Mouse (Mus musculus) regulatory T cell (primary cell): ENCODE results near the gene Serpinb6b.

Source experiments
- in situ Hi-C: fragments of 300-600 bp; cut with MboI, MseI; formaldehyde crosslinking; loops from one replicate; pipeline ENCODE4 v1.15.1; 2025; ENCODE audit warnings: high pct_unique_total_duplicates

The Serpinb6b gene

DNA sequence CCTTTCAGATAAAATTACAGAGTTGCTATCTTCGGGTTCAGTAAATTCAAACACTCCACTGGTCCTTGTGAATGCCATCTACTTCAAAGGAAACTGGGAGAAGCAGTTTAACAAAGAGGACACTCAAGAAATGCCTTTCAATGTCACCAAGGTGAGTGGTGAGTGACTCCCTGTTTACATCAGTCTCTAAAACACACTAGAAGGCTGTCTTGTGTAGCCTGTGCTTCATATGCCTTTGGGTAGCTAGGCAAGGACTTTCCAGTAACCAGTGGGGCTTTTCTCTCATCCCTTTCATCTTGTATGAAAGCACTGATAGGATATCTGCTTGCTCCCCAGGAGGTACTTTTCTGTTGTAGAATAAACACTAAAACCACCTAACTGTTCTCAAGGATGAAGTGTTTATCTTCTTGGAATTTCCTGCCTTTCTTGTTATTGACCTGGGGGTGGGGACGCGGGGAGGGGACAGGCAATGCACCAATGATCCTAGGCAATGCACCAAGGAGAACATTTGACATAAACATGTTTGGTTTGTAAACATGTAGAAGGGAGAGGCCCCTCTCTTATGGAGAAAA, 10.0 kb downstream of the Serpinb6b start:
- in situ Hi-C loops: no loop called here

DNA sequence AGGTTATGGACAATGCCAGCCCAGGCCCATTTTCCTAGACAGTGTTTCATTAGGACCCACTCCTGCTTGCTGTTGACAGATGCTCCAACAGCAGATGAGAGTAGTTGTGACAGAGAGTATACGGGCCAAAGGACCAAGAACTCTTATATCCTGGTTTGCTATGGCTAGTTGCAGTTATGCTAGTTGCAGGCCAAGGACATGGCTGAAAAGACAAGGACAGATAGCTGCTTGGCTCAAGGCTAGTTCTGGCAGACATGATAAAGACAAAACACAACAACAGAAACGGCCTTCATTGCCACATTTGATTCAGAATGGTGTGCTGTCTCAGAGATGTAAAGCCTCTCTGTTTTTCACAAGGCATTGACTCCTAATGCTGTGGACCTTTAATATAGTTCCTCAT, 10.7 kb downstream of the Serpinb6b start:
- in situ Hi-C loops: no loop called here

DNA sequence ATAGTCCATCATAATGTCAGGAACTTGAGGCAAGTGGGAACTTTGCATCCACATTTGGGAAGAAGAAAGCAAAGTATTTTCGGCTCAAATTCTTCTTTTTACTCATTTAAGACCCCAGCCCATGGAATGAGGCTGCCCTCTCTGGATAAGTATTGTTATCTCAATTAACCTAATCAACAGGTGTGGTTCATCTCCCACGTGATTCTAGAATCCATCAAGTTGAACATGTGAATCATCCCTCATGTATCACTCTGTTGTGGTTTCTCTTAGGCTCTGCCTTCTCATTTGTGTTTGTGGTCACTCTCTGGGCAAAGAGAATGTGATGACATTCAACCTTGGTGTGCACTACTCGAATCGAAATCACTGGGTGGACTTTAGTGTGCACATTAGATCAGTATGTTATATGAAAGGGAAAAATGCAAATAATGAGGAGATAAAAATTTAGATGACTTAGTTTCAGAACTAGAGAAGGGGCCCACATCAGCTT, 17.6 kb downstream of the Serpinb6b start:
- in situ Hi-C loops: no loop called here

DNA sequence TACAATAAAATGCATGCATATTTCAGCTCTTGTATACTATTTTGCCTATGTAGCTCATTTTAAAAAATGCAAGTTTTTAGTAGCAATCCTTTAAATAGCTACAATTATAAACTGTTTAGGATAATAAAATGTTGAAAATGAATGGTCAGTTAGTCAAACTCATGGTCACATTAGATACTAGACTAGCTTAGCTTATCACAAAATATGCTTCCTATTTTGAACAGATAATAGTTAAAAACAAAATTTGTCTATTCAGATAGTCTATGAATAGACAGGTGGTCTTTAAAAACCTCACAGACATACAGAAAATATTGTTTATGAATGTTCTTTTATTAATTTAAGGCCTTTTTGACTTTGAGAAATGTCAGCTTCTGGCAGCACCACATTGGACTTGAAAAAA, 21.2 kb downstream of the Serpinb6b start:
- in situ Hi-C loops: no loop called here

DNA sequence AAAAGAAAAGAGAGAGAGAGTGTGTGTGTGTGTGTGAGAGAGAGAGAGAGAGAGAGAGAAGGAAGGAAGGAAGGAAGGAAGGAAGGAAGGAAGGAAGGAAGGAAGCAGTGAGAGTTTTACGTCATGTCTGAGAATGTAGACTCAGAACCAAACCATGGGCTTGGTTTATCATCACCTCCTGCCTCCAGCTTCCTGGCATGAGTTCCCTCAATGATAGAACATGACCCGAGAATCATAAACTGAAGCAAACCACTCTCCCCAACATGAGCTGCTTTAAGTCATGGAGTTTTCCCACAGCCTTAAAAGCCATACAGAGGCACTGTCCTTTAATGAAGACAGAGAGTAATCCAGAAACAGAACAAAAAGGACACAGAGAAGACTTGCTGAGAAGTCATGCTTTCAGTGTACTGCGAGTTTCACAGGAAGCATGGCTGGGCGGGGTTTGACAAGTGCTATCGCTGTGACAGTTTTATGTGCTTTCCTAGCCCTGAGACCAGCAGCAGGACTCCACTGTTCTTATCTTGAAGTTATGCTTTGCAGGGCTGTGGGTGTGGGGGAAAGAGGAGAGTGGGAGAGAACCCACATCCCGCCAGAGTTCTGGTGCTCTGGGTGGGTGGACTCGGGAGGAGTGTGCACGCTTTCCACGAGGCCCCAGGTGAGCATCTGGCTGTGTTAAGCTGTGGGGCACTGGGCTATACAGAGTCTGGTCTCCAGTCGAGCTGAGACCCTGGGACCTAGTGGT, 28.3 kb downstream of the Serpinb6b start:
- in situ Hi-C loops: no loop called here

DNA sequence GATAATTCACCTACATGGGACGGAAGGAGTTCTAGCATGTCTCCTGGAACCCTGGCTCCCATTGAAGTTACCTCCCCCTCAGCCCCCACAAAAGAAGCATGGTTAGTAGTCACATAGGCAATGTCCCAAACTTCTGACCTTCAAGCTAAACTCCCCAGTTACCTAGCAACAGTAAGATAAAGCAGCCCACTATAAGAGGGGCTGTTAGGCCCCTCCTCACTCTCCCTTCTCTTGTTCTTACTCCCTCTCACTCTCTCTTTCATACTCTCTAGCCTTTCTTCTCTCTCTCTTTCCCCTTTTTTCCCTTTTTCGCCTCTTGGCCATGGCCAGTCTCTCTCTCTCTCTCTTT, 28.9 kb downstream of the Serpinb6b start:
- in situ Hi-C loops: no loop called here

DNA sequence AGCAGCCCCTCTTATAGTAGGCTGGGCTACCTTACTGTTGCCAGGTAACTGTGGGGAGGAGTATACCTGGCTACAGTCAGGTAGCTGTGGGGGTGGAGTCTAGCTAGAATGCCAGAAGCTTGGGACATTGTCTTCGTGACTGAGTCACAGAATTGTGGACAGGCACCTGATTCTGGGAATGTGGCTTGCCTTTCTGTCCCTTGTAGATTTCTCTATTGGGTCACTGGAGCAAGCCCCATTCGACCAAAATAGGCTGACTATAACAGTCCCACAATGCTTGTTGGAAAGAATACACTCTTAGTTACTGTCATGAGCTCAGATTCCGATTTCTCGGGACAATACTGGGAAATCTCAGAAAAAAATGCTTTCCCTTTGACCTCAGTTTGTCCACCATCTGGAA, 30.0 kb downstream of the Serpinb6b start:
- in situ Hi-C loops: no loop called here

DNA sequence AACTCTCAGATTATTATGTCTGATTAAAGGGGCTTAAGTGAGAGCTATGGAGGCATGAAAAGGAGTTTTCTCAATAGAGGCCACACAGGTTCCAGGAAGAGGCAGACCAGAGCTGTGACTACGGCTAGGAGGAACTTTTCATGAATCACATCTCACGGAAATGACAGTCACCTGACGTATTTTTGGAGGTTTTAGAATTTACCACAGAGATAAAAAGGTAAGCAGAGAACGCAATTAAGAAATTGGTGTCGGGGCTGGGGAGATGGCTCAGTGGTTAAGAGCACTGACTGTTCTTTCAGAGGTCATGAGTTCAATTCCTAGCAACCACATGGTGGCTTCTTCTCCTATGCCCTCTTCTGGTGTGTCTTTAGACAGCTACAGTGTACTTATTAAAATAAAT, 36.3 kb downstream of the Serpinb6b start:
- in situ Hi-C loops: no loop called here

DNA sequence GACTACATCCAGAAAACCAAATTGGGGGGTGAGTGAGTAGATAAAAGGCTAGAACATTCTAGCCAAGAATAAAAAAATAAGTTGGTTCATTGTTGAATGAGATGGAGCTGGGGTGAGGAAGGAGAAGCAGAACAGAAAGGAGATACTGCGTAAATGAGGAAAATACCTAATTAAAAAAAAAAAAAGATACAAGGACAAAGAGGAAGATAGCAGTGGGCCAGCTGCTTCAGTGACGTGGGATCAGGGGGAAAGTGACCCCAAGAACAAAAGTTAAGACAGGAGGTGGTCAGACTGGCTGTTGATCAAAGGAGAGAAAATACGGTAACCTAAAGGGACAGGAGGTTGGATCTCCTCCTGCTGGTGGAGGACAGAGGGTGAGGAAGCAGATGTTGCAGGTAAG, 37.9 kb downstream of the Serpinb6b start, which contains the start of gene Serpinb9:
TSS of gene Serpinb9 (plus strand) at position 301 of the 400 bp plus-strand sequence.
- in situ Hi-C loops: no loop called here

DNA sequence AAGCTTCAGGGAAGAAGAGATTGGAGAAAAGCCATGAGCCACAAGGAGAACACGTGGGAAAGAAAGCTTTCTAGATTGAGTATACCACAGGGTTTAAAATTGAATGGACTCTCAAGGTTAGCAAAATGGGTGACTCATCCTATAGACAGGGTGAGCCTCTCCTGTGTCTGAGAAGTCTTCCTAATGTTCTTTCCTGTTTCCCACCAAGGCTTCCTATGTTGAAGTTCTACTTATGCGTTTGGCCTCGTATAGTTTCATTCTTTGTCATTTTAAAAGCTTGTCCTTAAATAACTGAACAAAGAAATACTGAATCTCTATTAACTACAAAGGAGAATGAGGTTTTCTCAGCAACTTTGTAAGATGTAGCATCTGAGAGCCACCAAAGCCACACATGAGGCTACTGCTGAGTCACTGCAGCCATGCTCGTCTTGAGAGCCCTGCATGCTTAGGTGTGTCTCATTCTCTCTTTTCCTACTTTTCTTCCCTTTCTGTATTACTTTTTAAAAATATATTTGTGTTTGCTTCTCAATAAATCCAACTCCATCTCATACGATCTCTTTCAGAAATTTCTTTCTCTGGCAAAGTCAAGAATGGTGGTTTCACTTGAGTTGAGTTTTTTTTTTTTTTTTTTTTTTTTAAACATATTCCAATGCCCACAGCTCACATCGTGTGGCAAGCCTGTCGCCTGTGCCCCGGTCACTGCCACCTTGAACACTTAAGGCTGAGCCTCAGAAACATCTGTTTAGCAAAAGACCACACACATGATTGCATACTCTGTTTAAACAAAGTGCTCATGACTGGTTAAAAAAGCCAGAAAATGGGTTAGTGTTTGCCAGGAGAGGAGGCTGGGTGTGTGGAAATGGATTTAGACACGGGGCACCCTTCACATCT, 38.8 kb downstream of the Serpinb6b start:
- in situ Hi-C loops: no loop called here

DNA sequence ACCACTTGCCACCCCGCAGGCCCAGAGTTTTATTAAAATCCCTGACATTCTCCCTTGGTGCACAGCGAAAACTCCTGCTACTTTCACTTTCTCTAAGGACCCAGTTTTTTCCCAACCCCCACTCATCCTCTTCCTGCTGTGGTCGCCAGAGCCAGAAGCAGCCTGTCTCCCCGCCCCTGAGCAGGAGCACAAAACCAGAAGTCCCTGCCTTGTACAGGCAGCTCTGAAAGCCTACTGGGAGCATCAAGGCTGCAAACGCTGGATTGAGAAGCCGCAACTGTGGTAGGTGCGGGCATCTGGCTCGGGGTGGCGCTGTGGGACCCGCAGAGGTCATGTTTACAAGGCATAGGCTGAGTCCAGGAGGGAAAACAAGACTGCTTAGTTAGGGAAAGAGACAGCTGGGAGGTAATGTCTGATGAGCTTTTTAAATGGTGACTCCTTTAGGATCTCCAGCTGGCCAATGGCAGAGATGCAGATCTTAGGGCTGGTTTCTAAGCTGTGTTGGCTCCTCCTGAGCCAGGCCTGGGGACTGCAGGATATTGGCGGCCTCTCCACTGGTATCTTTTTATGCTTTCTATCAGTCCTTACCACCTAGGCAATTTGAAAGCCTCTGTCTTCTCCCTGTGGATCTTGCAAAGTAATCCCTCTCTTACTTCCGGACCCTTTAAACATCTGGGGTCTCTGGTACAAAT, 39.6 kb downstream of the Serpinb6b start:
- in situ Hi-C loops: loop anchor here (5.0 kb wide), 2 partner anchors 68 to 97 kb away; no protein-coding TSS in a partner anchor

DNA sequence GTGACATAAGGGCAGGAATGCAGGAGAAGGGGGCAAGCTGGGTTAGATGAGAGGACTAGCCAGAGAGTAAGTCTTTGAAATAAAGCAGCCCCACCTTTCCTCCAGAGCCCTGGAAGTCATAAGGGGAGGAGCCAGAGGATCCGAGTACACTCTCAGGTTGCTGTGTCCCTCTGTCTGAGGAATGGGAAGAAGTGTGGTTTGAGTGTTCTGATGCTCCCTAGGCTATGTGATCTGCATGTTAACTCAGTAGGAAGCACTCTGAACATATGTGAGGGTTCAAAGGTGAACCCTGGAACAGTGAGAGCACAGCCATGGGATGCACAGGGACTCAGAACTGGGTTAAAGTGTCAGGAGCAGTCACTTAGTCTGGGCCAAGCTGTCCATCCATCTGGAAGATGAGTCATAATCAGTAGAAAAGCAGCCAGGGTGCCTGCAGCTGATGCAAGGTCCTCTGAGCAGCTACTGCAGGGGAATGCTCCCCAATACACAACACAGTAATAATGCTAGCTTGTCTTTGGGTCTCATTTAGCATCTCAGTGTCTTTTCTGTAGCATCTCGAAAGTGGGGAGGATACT, 40.6 kb downstream of the Serpinb6b start:
- in situ Hi-C loops: loop anchor here (5.0 kb wide), 2 partner anchors 67 to 98 kb away; no protein-coding TSS in a partner anchor

DNA sequence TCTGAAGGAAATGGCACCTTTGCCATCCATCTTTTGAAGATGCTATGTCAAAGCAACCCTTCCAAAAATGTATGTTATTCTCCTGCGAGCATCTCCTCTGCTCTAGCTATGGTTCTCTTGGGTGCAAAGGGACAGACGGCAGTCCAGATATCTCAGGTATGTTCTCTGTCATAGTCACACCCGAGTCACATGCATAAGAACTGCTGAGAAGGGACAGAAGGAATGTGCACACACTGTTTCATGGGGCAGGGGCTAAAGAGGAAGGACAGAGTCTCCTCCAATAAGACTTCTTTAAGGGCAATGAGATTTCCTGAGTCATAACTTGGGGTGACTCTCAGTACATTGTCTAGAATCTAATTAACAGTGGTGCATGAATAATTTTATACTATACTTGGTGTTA, 41.5 kb downstream of the Serpinb6b start:
- in situ Hi-C loops: loop anchor here (5.0 kb wide), 2 partner anchors 66 to 99 kb away; no protein-coding TSS in a partner anchor

DNA sequence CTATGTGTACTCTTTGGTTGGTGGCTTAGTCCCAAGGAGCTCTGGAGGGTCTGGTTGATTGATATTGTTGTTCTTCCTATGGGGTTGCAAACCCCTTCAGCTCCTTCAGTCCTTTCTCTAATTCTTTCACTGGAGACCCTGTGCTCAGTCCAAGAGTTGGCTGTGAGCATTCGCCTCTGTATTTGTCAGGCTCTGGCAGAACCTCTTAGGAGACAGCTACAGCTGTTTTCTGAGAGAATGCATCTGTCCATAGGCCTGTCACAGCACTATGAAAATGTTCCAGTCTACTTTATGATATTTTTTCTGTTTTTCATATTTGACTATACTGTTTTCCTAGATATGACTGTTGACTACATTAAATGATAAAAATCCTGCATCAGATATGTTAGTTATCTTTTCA, 47.4 kb downstream of the Serpinb6b start:
- in situ Hi-C loops: no loop called here

DNA sequence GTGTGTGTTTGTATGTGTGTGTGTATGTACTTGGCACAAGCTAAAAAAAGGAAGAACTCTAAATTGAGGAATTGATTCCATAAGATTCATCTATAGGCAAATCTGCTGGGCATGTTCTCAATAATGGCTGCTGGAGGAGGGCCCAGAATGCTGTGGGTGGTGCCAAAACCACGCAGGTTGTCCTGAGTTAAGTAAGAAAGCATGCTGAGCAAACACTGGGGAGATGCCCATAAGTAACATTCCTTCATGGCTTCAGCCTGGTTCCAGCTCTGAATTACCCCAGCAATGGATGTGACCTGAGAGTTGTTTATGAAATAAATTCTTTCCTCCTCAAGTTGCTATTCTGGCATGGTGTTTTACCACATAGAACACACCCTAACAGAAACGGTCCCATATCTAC, 48.3 kb downstream of the Serpinb6b start:
- in situ Hi-C loops: no loop called here

DNA sequence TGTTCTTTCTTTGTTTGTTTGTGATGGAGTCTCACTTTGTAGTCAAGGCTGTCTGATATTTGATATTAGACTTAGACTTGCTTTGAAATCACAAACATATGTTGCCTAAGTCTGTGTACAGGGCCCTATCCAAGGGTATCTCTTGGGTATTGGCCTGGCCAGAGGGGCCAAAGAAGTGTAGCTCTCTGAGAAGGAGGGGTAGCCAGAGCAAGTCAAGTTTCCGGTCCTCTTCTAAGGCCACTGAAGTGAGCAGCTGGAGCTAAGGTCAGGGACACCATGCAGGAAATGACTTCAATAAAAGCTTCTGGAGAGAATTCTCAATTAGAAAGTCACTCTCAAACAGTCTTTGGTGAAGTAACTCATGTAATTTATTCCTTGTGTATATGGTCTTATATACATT, 57.4 kb downstream of the Serpinb6b start:
- in situ Hi-C loops: no loop called here

DNA sequence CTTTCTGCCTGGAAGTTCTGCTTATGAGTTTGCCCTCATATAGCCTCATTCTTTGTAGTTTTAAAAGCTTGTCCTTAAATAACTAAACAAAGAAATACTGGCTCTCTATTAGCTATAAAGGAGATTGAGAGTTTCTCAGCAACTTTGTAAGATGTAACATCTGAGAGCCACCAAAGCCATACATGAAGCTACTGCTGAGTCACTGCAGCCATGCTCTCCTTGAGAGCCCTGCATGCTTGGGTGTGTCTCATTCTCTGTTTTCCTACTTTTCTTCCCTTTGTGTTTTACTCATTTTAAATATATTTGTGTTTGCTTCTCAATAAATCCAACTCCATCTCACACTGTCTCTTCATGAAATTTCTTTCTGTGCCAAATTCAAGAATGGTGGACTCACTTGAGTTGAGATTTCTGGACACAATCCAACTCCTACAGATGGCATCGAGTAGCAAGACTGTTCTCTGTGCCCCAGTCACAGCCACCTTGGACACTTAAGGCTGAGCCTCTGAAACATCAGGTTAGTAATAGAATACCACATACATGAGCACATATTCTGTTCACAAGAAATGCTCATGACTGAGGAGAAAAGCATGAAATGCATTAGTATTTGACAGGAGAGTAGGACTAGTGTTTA, 61.5 kb downstream of the Serpinb6b start:
- in situ Hi-C loops: no loop called here

DNA sequence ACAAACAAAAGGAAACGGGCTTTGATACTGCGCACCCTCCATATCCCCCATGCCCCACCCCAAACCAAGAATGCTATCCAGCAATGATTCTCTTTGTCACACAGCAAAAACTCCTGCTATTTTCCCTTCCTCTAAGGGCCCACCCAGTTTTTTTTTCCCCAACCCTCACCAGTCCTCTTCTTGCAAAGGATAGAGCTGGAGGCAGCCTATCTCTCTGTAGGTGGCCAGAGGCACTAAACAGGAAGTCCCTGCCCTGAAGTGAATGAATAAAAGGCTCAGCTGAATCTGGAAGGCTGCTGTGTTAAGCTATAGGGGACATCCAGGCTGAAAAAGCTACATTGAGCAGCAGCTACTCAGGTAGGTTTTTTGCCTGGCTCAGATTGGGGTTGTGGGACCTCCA, 62.2 kb downstream of the Serpinb6b start, which contains the start of gene Serpinb9b:
TSS of gene Serpinb9b (plus strand) at position 173 of the 400 bp plus-strand sequence.
- in situ Hi-C loops: no loop called here

DNA sequence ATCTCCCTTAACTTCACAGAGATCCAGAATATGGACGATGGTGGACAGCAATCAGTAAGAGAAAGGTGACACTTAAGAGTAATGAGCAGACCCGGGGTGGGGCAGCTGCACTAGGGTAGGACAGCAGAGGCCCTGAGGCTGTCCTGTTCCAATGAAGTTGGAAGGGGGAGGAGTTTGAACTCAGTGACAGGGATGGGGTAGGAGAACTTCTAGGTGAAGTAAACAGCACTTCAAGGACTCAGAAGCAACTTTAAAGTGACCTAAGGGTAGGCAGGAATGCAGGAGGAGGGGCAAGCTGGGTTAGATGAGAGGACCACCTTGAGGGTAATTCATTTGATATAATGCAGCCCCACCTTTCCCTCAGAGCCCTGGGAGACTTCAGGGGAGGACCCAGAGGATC, 63.1 kb downstream of the Serpinb6b start:
- in situ Hi-C loops: no loop called here

DNA sequence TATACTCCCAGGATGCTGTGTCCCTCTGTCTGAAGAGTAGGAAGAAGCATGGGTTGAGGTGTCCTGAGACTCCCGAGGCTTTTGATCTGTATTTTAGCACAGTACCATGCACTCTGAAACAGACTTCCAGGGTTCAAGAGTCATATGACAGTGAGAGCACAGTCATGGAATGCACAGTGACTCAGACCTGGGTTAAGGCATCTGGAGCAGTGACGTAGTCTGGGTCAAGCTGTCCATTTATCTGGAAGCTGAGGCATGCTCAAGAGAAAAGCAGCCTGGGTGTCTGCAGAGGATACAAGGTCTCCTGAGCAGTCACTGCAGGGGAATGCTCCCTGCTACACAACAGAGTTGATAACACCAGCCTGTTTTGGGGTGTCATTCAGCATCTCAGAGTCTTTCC, 63.5 kb downstream of the Serpinb6b start:
- in situ Hi-C loops: no loop called here
